In genomic region chr3:52046027-52046700, GRCm38 (mm10) we compare ENCODE assay signal across 9 mouse cellular contexts. TPM values are rescaled to one million over a fixed set of nuclear protein-coding genes. Genes with fewer than 3 reads are reported as not detected.
A peak's percentile ranks its signal among the peaks of the same experiment; 100 is the strongest.
DNase-seq lines count a peak whose midpoint lies in the region; ATAC-seq and TF ChIP-seq lines count a peak whose summit lies in the region.
"Had no signal": no experiment of that assay in that cellular context is flagged by ENCODE, and none has a peak within 500 bp of the region (broad histone marks: within the 10 kb centered on the region; RNA-seq: fewer than 3 reads in every experiment).

No protein-coding gene starts in this region.

- no peaks in the 10 kb centered on the region for H3K9me3 ChIP-seq in embryonic facial prominence, embryonic 15.5 days (replicated peaks)
- no peaks in the 10 kb centered on the region; the same call in 1 of the 2 replicates for H3K9me3 ChIP-seq in heart, embryonic 11.5 days (replicated peaks; ENCODE audit: control insufficient read depth, low read length)
- no peaks in the 10 kb centered on the region for H3K9me3 ChIP-seq in limb, embryonic 14.5 days (ENCODE audit: control insufficient read depth, low read length)
- no peaks in the 10 kb centered on the region for H3K9me3 ChIP-seq in midbrain, embryonic 14.5 days (ENCODE audit: control insufficient read depth, low read length)
- H3K9me3 ChIP-seq in stomach, embryonic 14.5 days (ENCODE audit: control insufficient read depth, low read depth, low read length), result no peaks in the 10 kb centered on the region

- H3K36me3 ChIP-seq in embryonic facial prominence, embryonic 15.5 days, result no peaks in the 10 kb centered on the region
- H3K36me3 ChIP-seq in heart, embryonic 11.5 days (ENCODE audit: control insufficient read depth, insufficient read depth, low read length), result no peaks in the 10 kb centered on the region
- H3K36me3 ChIP-seq in limb, embryonic 14.5 days (ENCODE audit: control insufficient read depth, insufficient read depth, low read length), result no peaks in the 10 kb centered on the region
- no peaks in the 10 kb centered on the region for H3K36me3 ChIP-seq in midbrain, embryonic 14.5 days (ENCODE audit: control insufficient read depth, insufficient read depth, low read length)
- H3K36me3 ChIP-seq in stomach, embryonic 14.5 days (ENCODE audit: control insufficient read depth, insufficient read depth, low read length), result no peaks in the 10 kb centered on the region

- H3K27ac ChIP-seq in embryonic facial prominence, embryonic 15.5 days (replicated peaks), result peak overlapping the region; percentile 95
- H3K27ac ChIP-seq in heart, embryonic 11.5 days (ENCODE audit: low read depth, low read length), result peak overlapping the region; percentile 93
- peak overlapping the region; percentile 83 for H3K27ac ChIP-seq in limb, embryonic 14.5 days (replicated peaks; ENCODE audit: low read depth, low read length)
- H3K27ac ChIP-seq in midbrain, embryonic 14.5 days (replicated peaks; ENCODE audit: low read depth, low read length), result peak overlapping the region; percentile 83
- H3K27ac ChIP-seq in stomach, embryonic 14.5 days (ENCODE audit: low read length), result peak overlapping the region; percentile 92

- peaks cover 46% of the 10 kb centered on the region for H3K4me1 ChIP-seq in embryonic facial prominence, embryonic 15.5 days
- peaks cover 44% of the 10 kb centered on the region for H3K4me1 ChIP-seq in heart, embryonic 11.5 days (ENCODE audit: control insufficient read depth, insufficient read depth, low read length)
- peaks cover 31% of the 10 kb centered on the region for H3K4me1 ChIP-seq in limb, embryonic 14.5 days (ENCODE audit: control insufficient read depth, insufficient read depth, low read length)
- peaks cover 46% of the 10 kb centered on the region for H3K4me1 ChIP-seq in midbrain, embryonic 14.5 days (ENCODE audit: control insufficient read depth, insufficient read depth, low read length)
- peaks cover 24% of the 10 kb centered on the region for H3K4me1 ChIP-seq in stomach, embryonic 14.5 days (ENCODE audit: control insufficient read depth, insufficient read depth, low read length)

- ATAC-seq in embryonic facial prominence, embryonic 15.5 days (ENCODE audit: insufficient number of reproducible peaks, low FRiP score, low TSS enrichment, low read depth), result peak; percentile 87
- peak; percentile 74 for ATAC-seq in heart, embryonic 11.5 days (replicated peaks; ENCODE audit: insufficient number of reproducible peaks, low FRiP score, low TSS enrichment)
- peak; percentile 89 for ATAC-seq in limb, embryonic 14.5 days (ENCODE audit: low FRiP score, low read depth)
- ATAC-seq in midbrain, embryonic 14.5 days (ENCODE audit: low FRiP score, low TSS enrichment), result peak; percentile 78
- ATAC-seq in stomach, embryonic 14.5 days (ENCODE audit: insufficient number of reproducible peaks, insufficient read depth, low FRiP score, low read depth), result peak; percentile 84

- H3K4me3 ChIP-seq in embryonic facial prominence, embryonic 15.5 days (replicated peaks), result peak overlapping the region; percentile 35
- H3K4me3 ChIP-seq in heart, embryonic 11.5 days (ENCODE audit: low read depth, low read length), result peak overlapping the region; percentile 41
- H3K4me3 ChIP-seq in limb, embryonic 14.5 days (replicated peaks; ENCODE audit: low read length), result peak overlapping the region; percentile 30
- peak overlapping the region; percentile 30 for H3K4me3 ChIP-seq in midbrain, embryonic 14.5 days (replicated peaks; ENCODE audit: low read depth, low read length)
- H3K4me3 ChIP-seq in stomach, embryonic 14.5 days (ENCODE audit: low read depth, low read length), result peak overlapping the region; percentile 15

- H3K9ac ChIP-seq in embryonic facial prominence, embryonic 15.5 days, result peak overlapping the region; percentile 18; the same call in 1 of the 2 replicates
- H3K9ac ChIP-seq in heart, embryonic 11.5 days (ENCODE audit: low read depth, low read length), result peak overlapping the region; percentile 49
- peak overlapping the region; percentile 51 for H3K9ac ChIP-seq in limb, embryonic 14.5 days (ENCODE audit: low read depth, low read length, severe bottlenecking)
- H3K9ac ChIP-seq in midbrain, embryonic 14.5 days (replicated peaks; ENCODE audit: low read length), result peak overlapping the region; percentile 38; the same call in 1 of the 2 replicates
- H3K9ac ChIP-seq in stomach, embryonic 14.5 days (replicated peaks; ENCODE audit: low read depth, low read length), result peak overlapping the region; percentile 32

- H3K4me2 ChIP-seq in embryonic facial prominence, embryonic 15.5 days (replicated peaks), result peak overlapping the region; percentile 61
- H3K4me2 ChIP-seq in heart, embryonic 11.5 days, result peak overlapping the region; percentile 70
- peak overlapping the region; percentile 61 for H3K4me2 ChIP-seq in limb, embryonic 14.5 days (replicated peaks; ENCODE audit: low read depth, low read length, severe bottlenecking)
- peak overlapping the region; percentile 61 for H3K4me2 ChIP-seq in midbrain, embryonic 14.5 days (ENCODE audit: low read length)
- H3K4me2 ChIP-seq in stomach, embryonic 14.5 days (replicated peaks; ENCODE audit: low read depth, low read length), result peak overlapping the region; percentile 52

- 1% methylated on average over 20 of the region's 20 CpGs for WGBS in embryonic facial prominence, embryonic 15.5 days
- 5% methylated on average over 20 of the region's 20 CpGs for WGBS in heart, embryonic 11.5 days (ENCODE audit: insufficient replicate concordance)
- WGBS in limb, embryonic 14.5 days, result 3% methylated on average over 20 of the region's 20 CpGs
- WGBS in midbrain, embryonic 14.5 days, result 1% methylated on average over 20 of the region's 20 CpGs
- WGBS in stomach, embryonic 14.5 days, result 5% methylated on average over 20 of the region's 20 CpGs

- TF ChIP-seq POLR2A in limb, embryonic 14.5 days (IDR thresholded peaks at IDR 0.05; ENCODE audit: borderline replicate concordance, extremely low read depth, insufficient read depth, insufficient read length), result peak; percentile 32; the same call in 1 of the 2 replicates

- DNase-seq in 3T3-L1 (ENCODE audit: low read depth, low spot score), result peak; percentile 95
- DNase-seq in adrenal gland, postnatal 36 days, result peak; percentile 79 to 83
- DNase-seq in kidney, adult 9 months, result peak; percentile 88
- peak; percentile 91 for DNase-seq in limb, embryonic 14.5 days (ENCODE audit: low spot score)
- DNase-seq in midbrain, embryonic 14.5 days, result peak; percentile 86

- H3K27me3 ChIP-seq in embryonic facial prominence, embryonic 15.5 days, result no peaks in the 10 kb centered on the region
- H3K27me3 ChIP-seq in heart, embryonic 11.5 days (ENCODE audit: control insufficient read depth, insufficient read depth, low read length), result no peaks in the 10 kb centered on the region
- no peaks in the 10 kb centered on the region for H3K27me3 ChIP-seq in limb, embryonic 14.5 days (ENCODE audit: control insufficient read depth, insufficient read depth, low read length)
- no peaks in the 10 kb centered on the region for H3K27me3 ChIP-seq in midbrain, embryonic 14.5 days (ENCODE audit: control insufficient read depth, insufficient read depth, low read length)
- no peaks in the 10 kb centered on the region for H3K27me3 ChIP-seq in stomach, embryonic 14.5 days (ENCODE audit: control insufficient read depth, insufficient read depth, low read length)
- H3K27me3 ChIP-seq: Patski had no signal

RNA-seq across cellular contexts. Expression of gene Maml3, which starts 58.7 kb away (rescaled TPM):
- 1 to 10 TPM; 7.6 to 9.9 TPM for total RNA-seq in adrenal gland, postnatal 36 days (2021)
- 6.5 TPM in 2 replicates for polyA plus RNA-seq in embryonic facial prominence, embryonic 15.5 days (2015; fragmentation: Nextera tagmentation; extraction: Ambion mirVana)
- polyA plus RNA-seq in heart, embryonic 11.5 days (2014; fragmentation: Nextera tagmentation; extraction: Ambion mirVana), result 2.1 and 2.6 TPM in 2 replicates
- polyA plus RNA-seq in limb, embryonic 14.5 days (2012; rRNA removed), result 5.4 and 6.1 TPM in 2 replicates
- polyA plus RNA-seq in limb, embryonic 14.5 days (2014; fragmentation: Nextera tagmentation; extraction: Ambion mirVana), result 5.6 and 6.7 TPM in 2 replicates
- 8.4 and 10.3 TPM in 2 replicates for polyA plus RNA-seq in midbrain, embryonic 14.5 days (2014; fragmentation: Nextera tagmentation; extraction: Ambion mirVana)
- polyA plus RNA-seq in stomach, embryonic 14.5 days (2014; fragmentation: Nextera tagmentation; extraction: Ambion mirVana), result 8.6 and 9.3 TPM in 2 replicates

Comparison
In these comparisons a context has a peak if more than half of its experiments do, and no peak if none do; other contexts are left out.
1. Peak in every context shown above with its lines: DNase-seq, ATAC-seq, H3K4me3 ChIP-seq and H3K27ac ChIP-seq.